Mouse (Mus musculus): ENCODE measurements around the gene Btg2.

Gene Btg2

GRCm38 (mm10) chr1:134097956-134098725, 19.2 kb upstream of the Btg2 start:
- DNase-seq (ENCODE audit: low read depth, low spot score), result no peak

- no peak for DNase-seq (ENCODE audit: low read depth, low spot score)
Observed at GRCm38 (mm10) chr1:134097080-134097855, 18.3 kb upstream of the Btg2 start.

GRCm38 (mm10) chr1:134096264-134096934, 17.5 kb upstream of the Btg2 start:
- DNase-seq (ENCODE audit: low read depth, low spot score), result no peak

GRCm38 (mm10) chr1:134095721-134096120, 16.8 kb upstream of the Btg2 start:
- no peak for DNase-seq (ENCODE audit: low read depth, low spot score)

- DNase-seq (ENCODE audit: low read depth, low spot score), result no peak
Observed at GRCm38 (mm10) chr1:134095033-134095612, 16.2 kb upstream of the Btg2 start.

- no peak for DNase-seq (ENCODE audit: low read depth, low spot score)
Observed at GRCm38 (mm10) chr1:134093771-134094526, 15.0 kb upstream of the Btg2 start.

GRCm38 (mm10) chr1:134092852-134093770, 14.2 kb upstream of the Btg2 start:
- DNase-seq (ENCODE audit: low read depth, low spot score), result peak; percentile 77

- DNase-seq (ENCODE audit: low read depth, low spot score), result no peak
Observed at GRCm38 (mm10) chr1:134092368-134092767, 13.4 kb upstream of the Btg2 start.

- DNase-seq (ENCODE audit: low read depth, low spot score), result no peak
Observed at GRCm38 (mm10) chr1:134091851-134092250, 12.9 kb upstream of the Btg2 start.

GRCm38 (mm10) chr1:134089074-134089473, 10.2 kb upstream of the Btg2 start:
- no peak for DNase-seq (ENCODE audit: low read depth, low spot score)

- DNase-seq (ENCODE audit: low read depth, low spot score), result no peak
Observed at GRCm38 (mm10) chr1:134086811-134087398, 8.0 kb upstream of the Btg2 start.

GRCm38 (mm10) chr1:134086017-134086416, 7.1 kb upstream of the Btg2 start:
- DNase-seq (ENCODE audit: low read depth, low spot score), result no peak

- DNase-seq (ENCODE audit: low read depth, low spot score), result no peak
Observed at GRCm38 (mm10) chr1:134084128-134084527, 5.2 kb upstream of the Btg2 start.

GRCm38 (mm10) chr1:134083676-134084075, 4.8 kb upstream of the Btg2 start:
- no peak for DNase-seq (ENCODE audit: low read depth, low spot score)

- DNase-seq (ENCODE audit: low read depth, low spot score), result no peak
Observed at GRCm38 (mm10) chr1:134082987-134083516, 4.1 kb upstream of the Btg2 start.

GRCm38 (mm10) chr1:134080881-134081450, 2.0 kb upstream of the Btg2 start:
- DNase-seq (ENCODE audit: low read depth, low spot score), result no peak

GRCm38 (mm10) chr1:134080406-134080805, 1.5 kb upstream of the Btg2 start:
- no peak for DNase-seq (ENCODE audit: low read depth, low spot score)

GRCm38 (mm10) chr1:134079477-134080163, 700 bp upstream of the Btg2 start:
- DNase-seq (ENCODE audit: low read depth, low spot score), result no peak

Data from retina, postnatal 7 days (tissue).